Mouse (Mus musculus) hindbrain, postnatal 0 days (tissue): Measurements from ENCODE around the gene BC049352. TPM values are rescaled to one million over a fixed set of nuclear protein-coding genes. Genes with fewer than 3 reads are reported as not detected.

Source experiments
- ATAC-seq: fragments of 200-750 bp; cut with Nextera tagmentation; 2 replicates; pipeline ENCODE4 v1.8.0; 2017; ENCODE audit warnings: mild to moderate bottlenecking, moderate TSS enrichment, moderate library complexity
- DNase-seq: peaks from one replicate; pipeline ENCODE4 v3.0.0-alpha.2; 2015; ENCODE audit warnings: low spot score
- H3K27ac ChIP-seq: fragments of 300-500 bp; sonication (generic); 2 replicates; pipeline ENCODE4 v1.5.1; 2014; ENCODE audit warnings: mild to moderate bottlenecking
- H3K27me3 ChIP-seq: fragments of 300-500 bp; sonication (generic); 2 replicates; pipeline ENCODE4 v1.6.1; 2014; ENCODE audit warnings: low read length, mixed read lengths; ENCODE audit not compliant: insufficient read depth
- H3K36me3 ChIP-seq: fragments of 300-500 bp; sonication (generic); 2 replicates; pipeline ENCODE4 v1.6.1; 2014; ENCODE audit warnings: low read length, mixed read lengths; ENCODE audit not compliant: insufficient read depth
- H3K4me1 ChIP-seq: fragments of 300-500 bp; sonication (generic); 2 replicates; pipeline ENCODE4 v1.6.1; 2014; ENCODE audit warnings: antibody characterized with exemption, low read length, mixed read lengths; ENCODE audit not compliant: insufficient read depth
- H3K4me2 ChIP-seq: fragments of 300-500 bp; sonication (generic); 2 replicates; pipeline ENCODE4 v1.6.1; 2014; ENCODE audit warnings: low read depth, mild to moderate bottlenecking, low read length, moderate library complexity, mixed read lengths
- H3K4me3 ChIP-seq: fragments of 300-500 bp; sonication (generic); 2 replicates; pipeline ENCODE4 v1.5.1; 2014; ENCODE audit warnings: low read length
- H3K9ac ChIP-seq: fragments of 300-500 bp; sonication (generic); replicated peaks from 2 replicates; pipeline ENCODE4 v1.6.1; 2014; ENCODE audit warnings: mild to moderate bottlenecking, low read length, moderate library complexity, mixed read lengths
- H3K9me3 ChIP-seq: fragments of 300-500 bp; sonication (generic); 2 replicates; pipeline ENCODE4 v1.6.1; 2016; ENCODE audit warnings: low read length, mixed read lengths
- CTCF ChIP-seq: IDR thresholded peaks from 2 replicates; pipeline ENCODE4 v1.5.1; 2016; ENCODE audit warnings: antibody characterized with exemption, control low read depth, low read depth
- WGBS: fragments of 180-500 bp; shearing (Covaris S2); extraction: QIAGEN DNeasy Blood & Tissue Kit; methylation state at CpG from one replicate; pipeline ENCODE4 v1.1.7; 2014; 5-methylcytosine and 5-hydroxymethylcytosine counted together
- polyA plus RNA-seq: library from polyadenylated mRNA; unstranded; fragments of >200 nt; fragmentation: Nextera tagmentation; extraction: Ambion mirVana; gene quantifications from 2 replicates; pipeline ENCODE4 v1.2.1, GENCODE M21; 2015
- total RNA-seq: library from RNA; depleted of rRNA; stranded (reverse); fragments of >200 nt; gene quantifications from 2 replicates; pipeline ENCODE4 v1.2.3, GENCODE M21; 2014

BC049352 gene
- total and polyA plus RNA-seq, 2 experiments from 2014 or later: 0.16 TPM; not detected in 1

- ATAC-seq: no peak
Observed at GRCm38 (mm10) chr9:45171073-45171610, 10.7 kb upstream of the BC049352 start.

GRCm38 (mm10) chr9:45173475-45173874 is 8.3 kb upstream of the BC049352 start:
- no peak overlapping the region for H3K4me2 ChIP-seq
- DNase-seq (no peak), ATAC-seq (no peak)
- H3K27ac ChIP-seq: no peak overlapping the region
- no peak for TF ChIP-seq CTCF
- H3K36me3 ChIP-seq: no peaks in the 10 kb centered on the region
- 65% methylated on average over 3 of the region's 3 CpGs for WGBS
- no peaks in the 10 kb centered on the region for H3K9me3 ChIP-seq
- no peak overlapping the region for H3K9ac ChIP-seq
- no peaks in the 10 kb centered on the region for H3K4me1 ChIP-seq
- no peak overlapping the region for H3K4me3 ChIP-seq
- H3K27me3 ChIP-seq: no peaks in the 10 kb centered on the region

More at GRCm38 (mm10) chr9:45171073-45171610, 10.7 kb upstream of the BC049352 start:
- Histone ChIP-seq H3K27ac (no peak overlapping the region), H3K4me1 (no peaks in the 10 kb centered on the region), H3K4me2 (no peak overlapping the region), H3K27me3 (no peaks in the 10 kb centered on the region), H3K4me3 (no peak overlapping the region), H3K9me3 (no peaks in the 10 kb centered on the region), H3K36me3 (no peaks in the 10 kb centered on the region), H3K9ac (no peak overlapping the region)
- 90% methylated on average over 1 of the region's 1 CpGs for WGBS
- TF ChIP-seq CTCF: no peak
- DNase-seq: no peak

- no peak overlapping the region for H3K4me2 ChIP-seq
- DNase-seq (no peak), ATAC-seq (no peak)
- H3K27ac ChIP-seq: no peak overlapping the region
- no peak overlapping the region for H3K4me3 ChIP-seq
- H3K36me3 ChIP-seq: no peaks in the 10 kb centered on the region
- no peak for TF ChIP-seq CTCF
- no peak overlapping the region for H3K9ac ChIP-seq
- 90% methylated on average over 5 of the region's 5 CpGs for WGBS
- no peaks in the 10 kb centered on the region for H3K4me1 ChIP-seq
- H3K27me3 ChIP-seq: no peaks in the 10 kb centered on the region
- no peaks in the 10 kb centered on the region for H3K9me3 ChIP-seq
Observed at GRCm38 (mm10) chr9:45179282-45179681, 2.5 kb upstream of the BC049352 start.

- Histone ChIP-seq H3K9me3 (no peaks in the 10 kb centered on the region), H3K27ac (no peak overlapping the region), H3K9ac (no peak overlapping the region), H3K27me3 (no peaks in the 10 kb centered on the region), H3K4me3 (no peak overlapping the region), H3K36me3 (no peaks in the 10 kb centered on the region), H3K4me2 (no peak overlapping the region), H3K4me1 (no peaks in the 10 kb centered on the region)
- DNase-seq (no peak), ATAC-seq (no peak)
- 55% methylated on average over 3 of the region's 3 CpGs for WGBS
- TF ChIP-seq CTCF: no peak
Observed at GRCm38 (mm10) chr9:45182521-45182920, 714 bp downstream of the BC049352 start.

GRCm38 (mm10) chr9:45183266-45183665 is 1.5 kb downstream of the BC049352 start:
- Histone ChIP-seq H3K36me3 (no peaks in the 10 kb centered on the region), H3K9ac (no peak overlapping the region), H3K27ac (no peak overlapping the region), H3K27me3 (no peaks in the 10 kb centered on the region), H3K4me2 (no peak overlapping the region), H3K4me3 (no peak overlapping the region), H3K9me3 (no peaks in the 10 kb centered on the region), H3K4me1 (no peaks in the 10 kb centered on the region)
- no peak for ATAC-seq
- DNase-seq: no peak
- no peak for TF ChIP-seq CTCF
- WGBS: 71% methylated on average over 6 of the region's 6 CpGs

GRCm38 (mm10) chr9:45185250-45185649 is 3.4 kb downstream of the BC049352 start:
- H3K4me3 ChIP-seq: no peak overlapping the region
- no peak overlapping the region for H3K9ac ChIP-seq
- no peak overlapping the region for H3K4me2 ChIP-seq
- DNase-seq (no peak), ATAC-seq (no peak)
- TF ChIP-seq CTCF: no peak
- no peaks in the 10 kb centered on the region for H3K4me1 ChIP-seq
- H3K9me3 ChIP-seq: no peaks in the 10 kb centered on the region
- 69% methylated on average over 4 of the region's 4 CpGs for WGBS
- no peak overlapping the region for H3K27ac ChIP-seq
- no peaks in the 10 kb centered on the region for H3K27me3 ChIP-seq
- no peaks in the 10 kb centered on the region for H3K36me3 ChIP-seq
